Mouse (Mus musculus): ENCODE measurements around the gene Slc6a9. TPM values are rescaled to one million over a fixed set of nuclear protein-coding genes. Genes with fewer than 3 reads are reported as not detected.

Slc6a9 gene
- total and polyA plus RNA-seq, 3 experiments = 1.3 to 34.8 (median 4.4) TPM

- TF ChIP-seq TAL1 (conservative IDR thresholded peaks at IDR 0.05; ENCODE audit: low read depth, low read length) (no peak), CTCF (IDR thresholded peaks at IDR 0.05; ENCODE audit: low read depth, low read length) (no peak), GATA1 (IDR thresholded peaks at IDR 0.05; ENCODE audit: borderline replicate concordance, low read length) (no peak), POLR2AphosphoS5 (IDR thresholded peaks at IDR 0.05; ENCODE audit: insufficient replicate concordance, low read depth, low read length) (no peak), GATA2 (IDR thresholded peaks at IDR 0.05; ENCODE audit: borderline replicate concordance, low read depth, low read length) (no peak)
- no peaks in the 10 kb centered on the region for H3K27me3 ChIP-seq (ENCODE audit: insufficient read depth, low read length)
- H3K9me3 ChIP-seq (replicated peaks) = no peaks in the 10 kb centered on the region
- peaks cover 16% of the 10 kb centered on the region for H3K4me1 ChIP-seq (ENCODE audit: insufficient read depth, low read depth, low read length)
- H3K4me3 ChIP-seq (ENCODE audit: low read depth, low read length) = no peak overlapping the region
- H3K36me3 ChIP-seq (replicated peaks) = peaks cover 77% of the 10 kb centered on the region
- ATAC-seq (ENCODE audit: extremely low read depth, insufficient number of reproducible peaks, low FRiP score, poor library complexity, severe bottlenecking) (no peak), DNase-seq (ENCODE audit: low spot score) (no peak)
Measured at GRCm38 (mm10) chr4:117895339-117895738, 61.0 kb downstream of the Slc6a9 start.

DNA sequence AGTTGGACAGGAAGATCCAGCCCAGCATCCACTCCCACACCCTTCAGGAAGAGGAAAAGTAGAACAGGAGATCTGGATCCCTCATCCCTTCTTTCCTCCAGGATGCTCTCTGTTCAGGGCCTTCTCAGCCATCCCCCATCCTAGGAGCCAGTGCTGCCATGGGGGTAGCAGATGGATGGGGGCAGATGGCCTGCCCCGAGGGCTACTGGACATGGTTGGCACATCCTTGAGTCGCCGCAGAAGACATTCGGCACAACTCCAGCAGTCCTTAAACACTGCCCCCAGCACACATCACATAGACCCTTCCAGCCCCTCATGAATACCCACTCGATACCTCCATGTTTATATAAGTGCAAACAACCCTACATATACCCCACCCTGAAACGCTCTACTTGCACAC lies 61.7 kb downstream of the Slc6a9 start:
- TF ChIP-seq POLR2AphosphoS5 (IDR thresholded peaks at IDR 0.05; ENCODE audit: insufficient replicate concordance, low read depth, low read length) (no peak), GATA1 (IDR thresholded peaks at IDR 0.05; ENCODE audit: borderline replicate concordance, low read length) (no peak), TAL1 (conservative IDR thresholded peaks at IDR 0.05; ENCODE audit: low read depth, low read length) (no peak), GATA2 (IDR thresholded peaks at IDR 0.05; ENCODE audit: borderline replicate concordance, low read depth, low read length) (no peak), CTCF (IDR thresholded peaks at IDR 0.05; ENCODE audit: low read depth, low read length) (no peak)
- no peak for ATAC-seq (ENCODE audit: extremely low read depth, insufficient number of reproducible peaks, low FRiP score, poor library complexity, severe bottlenecking)
- Histone ChIP-seq H3K4me1 (ENCODE audit: insufficient read depth, low read depth, low read length) (peaks cover 10% of the 10 kb centered on the region), H3K36me3 (replicated peaks) (peaks cover 77% of the 10 kb centered on the region), H3K27me3 (ENCODE audit: insufficient read depth, low read length) (no peaks in the 10 kb centered on the region), H3K4me3 (ENCODE audit: low read depth, low read length) (no peak overlapping the region), H3K9me3 (replicated peaks) (no peaks in the 10 kb centered on the region)
- no peak for DNase-seq (ENCODE audit: low spot score)

GRCm38 (mm10) chr4:117898111-117898510 lies 63.8 kb downstream of the Slc6a9 start:
- no peak for ATAC-seq (ENCODE audit: extremely low read depth, insufficient number of reproducible peaks, low FRiP score, poor library complexity, severe bottlenecking)
- Histone ChIP-seq H3K27me3 (ENCODE audit: insufficient read depth, low read length) (no peaks in the 10 kb centered on the region), H3K36me3 (replicated peaks) (peaks cover 96% of the 10 kb centered on the region), H3K4me3 (ENCODE audit: low read depth, low read length) (no peak overlapping the region), H3K9me3 (replicated peaks) (no peaks in the 10 kb centered on the region), H3K4me1 (ENCODE audit: insufficient read depth, low read depth, low read length) (peaks cover 2% of the 10 kb centered on the region; the same call in 1 of the 2 replicates)
- TF ChIP-seq GATA2 (IDR thresholded peaks at IDR 0.05; ENCODE audit: borderline replicate concordance, low read depth, low read length) = no peak
- TF ChIP-seq TAL1 (conservative IDR thresholded peaks at IDR 0.05; ENCODE audit: low read depth, low read length) = no peak
- TF ChIP-seq POLR2AphosphoS5 (IDR thresholded peaks at IDR 0.05; ENCODE audit: insufficient replicate concordance, low read depth, low read length) = no peak
- no peak for TF ChIP-seq GATA1 (IDR thresholded peaks at IDR 0.05; ENCODE audit: borderline replicate concordance, low read length)
- no peak for TF ChIP-seq CTCF (IDR thresholded peaks at IDR 0.05; ENCODE audit: low read depth, low read length)
- no peak for DNase-seq (ENCODE audit: low spot score)

GRCm38 (mm10) chr4:117904094-117904493 lies 69.8 kb downstream of the Slc6a9 start:
- Histone ChIP-seq H3K36me3 (replicated peaks) (peaks cover 95% of the 10 kb centered on the region), H3K4me1 (ENCODE audit: insufficient read depth, low read depth, low read length) (no peaks in the 10 kb centered on the region; the same call in 1 of the 2 replicates), H3K9me3 (replicated peaks) (no peaks in the 10 kb centered on the region), H3K4me3 (ENCODE audit: low read depth, low read length) (no peak overlapping the region), H3K27me3 (ENCODE audit: insufficient read depth, low read length) (no peaks in the 10 kb centered on the region)
- no peak for DNase-seq (ENCODE audit: low spot score)
- ATAC-seq (ENCODE audit: extremely low read depth, insufficient number of reproducible peaks, low FRiP score, poor library complexity, severe bottlenecking) = no peak
- no peak for TF ChIP-seq CTCF (IDR thresholded peaks at IDR 0.05; ENCODE audit: low read depth, low read length)
- no peak for TF ChIP-seq GATA2 (IDR thresholded peaks at IDR 0.05; ENCODE audit: borderline replicate concordance, low read depth, low read length)
- TF ChIP-seq GATA1 (IDR thresholded peaks at IDR 0.05; ENCODE audit: borderline replicate concordance, low read length) = no peak
- TF ChIP-seq TAL1 (conservative IDR thresholded peaks at IDR 0.05; ENCODE audit: low read depth, low read length) = no peak
- no peak for TF ChIP-seq POLR2AphosphoS5 (IDR thresholded peaks at IDR 0.05; ENCODE audit: insufficient replicate concordance, low read depth, low read length)

DNA sequence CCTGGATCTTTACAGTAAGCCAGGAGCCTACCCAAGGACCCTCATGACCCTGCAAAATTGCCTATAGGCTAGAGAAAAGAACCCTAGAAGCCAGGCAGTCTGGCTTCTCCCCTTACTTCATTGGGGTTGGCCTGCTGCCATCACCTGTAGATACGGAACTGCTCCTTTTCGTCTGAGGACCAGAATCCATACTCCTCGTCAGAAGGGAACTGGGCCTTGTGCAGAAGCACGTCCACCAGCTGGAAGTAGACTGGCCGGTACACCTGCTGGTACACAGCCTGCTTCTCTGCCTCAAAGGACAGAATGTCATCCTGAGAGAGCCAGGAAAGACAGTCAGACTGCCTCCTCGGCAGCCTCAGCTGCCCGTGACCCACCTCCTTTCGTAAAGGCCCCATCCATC lies 70.5 kb downstream of the Slc6a9 start:
- no peak for DNase-seq (ENCODE audit: low spot score)
- H3K4me3 ChIP-seq (ENCODE audit: low read depth, low read length) = no peak overlapping the region
- no peak for ATAC-seq (ENCODE audit: extremely low read depth, insufficient number of reproducible peaks, low FRiP score, poor library complexity, severe bottlenecking)
- H3K9me3 ChIP-seq (replicated peaks) = no peaks in the 10 kb centered on the region
- no peaks in the 10 kb centered on the region for H3K27me3 ChIP-seq (ENCODE audit: insufficient read depth, low read length)
- TF ChIP-seq POLR2AphosphoS5 (IDR thresholded peaks at IDR 0.05; ENCODE audit: insufficient replicate concordance, low read depth, low read length) = no peak
- TF ChIP-seq CTCF (IDR thresholded peaks at IDR 0.05; ENCODE audit: low read depth, low read length) = no peak
- TF ChIP-seq TAL1 (conservative IDR thresholded peaks at IDR 0.05; ENCODE audit: low read depth, low read length) = no peak
- TF ChIP-seq GATA1 (IDR thresholded peaks at IDR 0.05; ENCODE audit: borderline replicate concordance, low read length) = no peak
- no peaks in the 10 kb centered on the region; the same call in 1 of the 2 replicates for H3K4me1 ChIP-seq (ENCODE audit: insufficient read depth, low read depth, low read length)
- peaks cover 94% of the 10 kb centered on the region for H3K36me3 ChIP-seq (replicated peaks)

DNA sequence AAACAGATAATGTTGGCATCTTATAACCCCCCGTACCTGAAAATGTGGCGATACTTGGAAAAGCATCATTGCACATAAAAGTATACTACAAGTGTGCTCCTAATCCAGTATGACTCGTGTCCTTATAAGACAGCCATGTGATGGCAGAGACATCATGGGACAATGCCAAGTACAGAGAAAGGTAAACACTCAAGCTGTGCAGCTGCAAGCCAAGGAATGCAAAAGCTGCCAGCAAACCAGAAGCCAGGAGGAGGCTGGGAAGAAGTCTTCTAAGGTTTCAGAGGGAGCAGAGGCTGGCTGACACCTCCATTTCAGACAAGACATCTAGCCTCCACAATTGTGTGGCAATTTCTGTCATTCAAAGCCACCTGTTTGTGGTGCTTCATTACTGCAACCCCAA lies 71.9 kb downstream of the Slc6a9 start:
- TF ChIP-seq GATA2 (IDR thresholded peaks at IDR 0.05; ENCODE audit: borderline replicate concordance, low read depth, low read length) (no peak), GATA1 (IDR thresholded peaks at IDR 0.05; ENCODE audit: borderline replicate concordance, low read length) (no peak), CTCF (IDR thresholded peaks at IDR 0.05; ENCODE audit: low read depth, low read length) (no peak), TAL1 (conservative IDR thresholded peaks at IDR 0.05; ENCODE audit: low read depth, low read length) (no peak), POLR2AphosphoS5 (IDR thresholded peaks at IDR 0.05; ENCODE audit: insufficient replicate concordance, low read depth, low read length) (no peak)
- Histone ChIP-seq H3K36me3 (replicated peaks) (peaks cover 89% of the 10 kb centered on the region), H3K4me3 (ENCODE audit: low read depth, low read length) (no peak overlapping the region), H3K4me1 (ENCODE audit: insufficient read depth, low read depth, low read length) (no peaks in the 10 kb centered on the region; the same call in 1 of the 2 replicates), H3K27me3 (ENCODE audit: insufficient read depth, low read length) (no peaks in the 10 kb centered on the region), H3K9me3 (replicated peaks) (no peaks in the 10 kb centered on the region)
- DNase-seq (ENCODE audit: low spot score) = no peak
- no peak for ATAC-seq (ENCODE audit: extremely low read depth, insufficient number of reproducible peaks, low FRiP score, poor library complexity, severe bottlenecking)
